Mouse (Mus musculus) liver, embryonic 14.5 days (tissue): ENCODE measurements around the gene Spata21. TPM values are rescaled to one million over a fixed set of nuclear protein-coding genes. Genes with fewer than 3 reads are reported as not detected.
"Not testable (repeated sequence)": the region's sequence is repeated elsewhere in the genome, so short reads cannot be mapped to it uniquely, and the experiment has no call there.

ENCODE experiments used
- ATAC-seq: fragments of 200-750 bp; cut with Nextera tagmentation; 2 replicates; pipeline ENCODE4 v1.8.0; 2017; ENCODE audit warnings: moderate number of reproducible peaks, mild to moderate bottlenecking, moderate library complexity; ENCODE audit not compliant: insufficient read depth
- DNase-seq, 3 experiments: peaks; one replicate each; pipeline ENCODE4 v3.0.0-alpha.2; 2012 to 2013; ENCODE audit warnings: low read depth in 3 of 3, low spot score in 3 of 3
- H3K27ac ChIP-seq: fragments of 300-500 bp; sonication (generic); 2 replicates; pipeline ENCODE4 v1.5.1; 2014; ENCODE audit warnings: moderate library complexity, mild to moderate bottlenecking, control low read depth, inconsistent platforms
- H3K27me3 ChIP-seq: fragments of 300-500 bp; sonication (generic); 2 replicates; pipeline ENCODE4 v1.6.1; 2014; ENCODE audit warnings: mild to moderate bottlenecking, low read length, moderate library complexity; ENCODE audit not compliant: control insufficient read depth, insufficient read depth
- H3K36me3 ChIP-seq: fragments of 300-500 bp; sonication (generic); replicated peaks from 2 replicates; pipeline ENCODE4 v1.6.1; 2014; ENCODE audit warnings: low read depth; ENCODE audit not compliant: control insufficient read depth, insufficient read depth
- H3K4me1 ChIP-seq, 2 experiments: fragments of 200-500 bp in 1 of 2; fragments of 300-500 bp in 1 of 2; sonication (generic) in 1 of 2; replicated peaks; 2 replicates each; pipeline ENCODE4 v1.6.1; 2012 to 2014; ENCODE audit warnings: antibody characterized with exemption in 1 of 2, inconsistent platforms in 1 of 2, low read length in 1 of 2; ENCODE audit not compliant: control insufficient read depth in 2 of 2, insufficient read depth in 2 of 2
- H3K4me2 ChIP-seq: fragments of 300-500 bp; sonication (generic); 2 replicates; pipeline ENCODE4 v1.6.1; 2014; ENCODE audit warnings: low read depth, mild to moderate bottlenecking, control low read depth, moderate library complexity
- H3K4me3 ChIP-seq, 2 experiments: fragments of 200-500 bp in 1 of 2; fragments of 300-500 bp in 1 of 2; sonication (generic) in 1 of 2; 2 replicates each; pipeline ENCODE4 v1.5.1; 2012 to 2014; ENCODE audit warnings: low read depth in 2 of 2, low read length in 2 of 2, mild to moderate bottlenecking in 2 of 2, control low read depth in 1 of 2, inconsistent platforms in 1 of 2, moderate library complexity in 1 of 2; ENCODE audit not compliant: insufficient read depth in 1 of 2
- H3K9ac ChIP-seq: fragments of 300-500 bp; sonication (generic); replicated peaks from 2 replicates; pipeline ENCODE4 v1.6.1; 2014; ENCODE audit warnings: mild to moderate bottlenecking, control low read depth, moderate library complexity
- H3K9me3 ChIP-seq: fragments of 300-500 bp; sonication (generic); 2 replicates; pipeline ENCODE4 v1.6.1; 2016; ENCODE audit warnings: low read length, mixed read lengths; ENCODE audit not compliant: control insufficient read depth
- CTCF ChIP-seq: IDR thresholded peaks from 2 replicates; pipeline ENCODE4 v1.5.1; 2016; ENCODE audit warnings: antibody characterized with exemption, low read depth, control low read depth
- EP300 ChIP-seq: IDR thresholded peaks from 2 replicates; pipeline ENCODE4 v1.6.1; 2016; ENCODE audit warnings: antibody characterized with exemption, low read depth
- WGBS: fragments of 180-500 bp; shearing (Covaris S2); extraction: QIAGEN DNeasy Blood & Tissue Kit; methylation state at CpG from one replicate; pipeline ENCODE4 v1.1.7; 2014; ENCODE audit not compliant: insufficient replicate concordance; 5-methylcytosine and 5-hydroxymethylcytosine counted together
- polyA plus RNA-seq, 2 experiments: library from polyadenylated mRNA; depleted of rRNA in 1 of 2; stranded (reverse) in 1 of 2; unstranded in 1 of 2; fragments of >200 nt; fragmentation: Nextera tagmentation in 1 of 2; extraction: Ambion mirVana in 1 of 2; gene quantifications; 2 replicates each; pipeline versions ENCODE4 v1.2.1 to v1.2.3; 2012 to 2014

The Spata21 gene
- polyA plus RNA-seq, 2 experiments, result not detected

DNA sequence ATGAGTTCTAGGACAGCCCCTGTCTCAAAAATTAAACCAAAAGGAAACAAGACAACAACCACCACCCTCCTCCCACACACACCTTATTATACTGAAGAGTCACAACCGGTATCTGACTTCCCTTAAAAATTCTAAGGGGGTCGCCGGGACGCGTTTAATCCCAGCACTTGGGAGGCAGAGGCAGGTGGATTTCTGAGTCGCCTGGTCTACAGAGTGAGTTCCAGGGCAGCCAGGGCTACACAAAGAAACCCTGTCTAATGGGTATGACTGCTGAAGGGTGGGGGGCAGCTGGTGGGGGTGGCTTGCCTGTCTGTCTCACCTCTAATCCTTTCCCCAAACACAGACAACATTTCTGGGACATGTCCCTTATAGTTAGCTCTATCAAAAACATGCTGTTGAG, 52.8 kb downstream of the Spata21 start:
- ATAC-seq, result no peak
- Histone ChIP-seq H3K36me3 (no peaks in the 10 kb centered on the region), H3K4me1 (peaks cover 4 to 27% of the 10 kb centered on the region in 2 experiments), H3K4me3 (no peak overlapping the region), H3K9ac (no peak overlapping the region), H3K4me2 (no peak overlapping the region), H3K9me3 (no peaks in the 10 kb centered on the region), H3K27ac (no peak overlapping the region), H3K27me3 (no peaks in the 10 kb centered on the region)
- WGBS, result 79% methylated on average over 6 of the region's 6 CpGs
- no peak for DNase-seq
- no peak for TF ChIP-seq EP300
- TF ChIP-seq CTCF, result no peak

DNA sequence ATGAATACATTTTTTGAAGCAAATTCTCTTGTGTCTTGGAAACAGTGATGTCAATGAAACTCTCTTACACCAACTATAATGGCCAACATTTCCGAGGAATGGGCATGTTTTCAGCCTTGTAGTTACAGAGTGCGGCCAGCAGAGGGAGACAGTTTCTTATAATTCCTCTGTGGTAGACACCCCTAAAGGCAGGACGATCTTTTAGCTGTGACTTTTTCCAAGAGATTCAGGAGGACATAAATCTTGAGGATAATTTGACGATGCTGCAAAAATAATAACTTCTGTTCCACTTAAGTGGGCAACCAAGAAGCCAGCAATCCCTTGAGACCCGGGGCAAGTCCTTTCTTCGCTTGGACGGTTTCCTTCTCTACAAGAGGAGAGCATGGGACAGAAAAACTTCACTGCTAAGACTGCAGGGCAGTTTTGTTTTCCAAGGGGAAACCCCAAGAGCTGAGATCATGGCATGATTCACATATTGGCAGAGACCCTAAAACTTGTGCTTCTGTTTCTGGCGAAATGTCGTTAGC, 54.2 kb downstream of the Spata21 start:
- no peak overlapping the region for H3K4me3 ChIP-seq
- peak overlapping the region; percentile 4; the same call in 1 of the 2 replicates for H3K4me2 ChIP-seq
- WGBS, result 35% methylated on average over 9 of the region's 9 CpGs
- H3K9me3 ChIP-seq, result no peaks in the 10 kb centered on the region
- peaks cover 12 to 23% of the 10 kb centered on the region in 2 experiments for H3K4me1 ChIP-seq
- ATAC-seq, result no peak
- H3K36me3 ChIP-seq, result no peaks in the 10 kb centered on the region
- TF ChIP-seq EP300, result no peak
- TF ChIP-seq CTCF, result peak; percentile 89
- H3K27me3 ChIP-seq, result no peaks in the 10 kb centered on the region
- no peak overlapping the region for H3K9ac ChIP-seq
- DNase-seq, result peak in 2 of 3 experiments; percentile 58 to 59
- no peak overlapping the region for H3K27ac ChIP-seq

DNA sequence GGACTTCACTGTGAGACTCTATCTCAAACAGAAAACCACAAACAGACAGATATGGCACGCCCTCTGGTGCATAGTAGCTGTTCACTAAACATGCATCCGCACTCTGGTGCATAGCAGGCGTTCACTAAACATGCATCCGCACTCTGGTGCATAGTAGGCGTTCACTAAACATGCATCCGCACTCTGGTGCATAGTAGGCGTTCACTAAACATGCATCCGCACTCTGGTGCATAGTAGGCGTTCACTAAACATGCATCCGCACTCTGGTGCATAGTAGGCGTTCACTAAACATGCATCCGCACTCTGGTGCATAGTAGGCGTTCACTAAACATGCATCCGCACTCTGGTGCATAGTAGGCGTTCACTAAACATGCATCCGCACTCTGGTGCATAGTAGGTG, 57.0 kb downstream of the Spata21 start:
- H3K9me3 ChIP-seq, H3K4me2 ChIP-seq, ATAC-seq, DNase-seq, H3K9ac ChIP-seq, H3K36me3 ChIP-seq, H3K4me3 ChIP-seq, H3K27me3 ChIP-seq, H3K27ac ChIP-seq: not testable (repeated sequence)
- H3K4me1 ChIP-seq, result peaks cover 12 to 25% of the 10 kb centered on the region in 2 experiments
- 61% methylated on average over 9 of the region's 16 CpGs for WGBS

DNA sequence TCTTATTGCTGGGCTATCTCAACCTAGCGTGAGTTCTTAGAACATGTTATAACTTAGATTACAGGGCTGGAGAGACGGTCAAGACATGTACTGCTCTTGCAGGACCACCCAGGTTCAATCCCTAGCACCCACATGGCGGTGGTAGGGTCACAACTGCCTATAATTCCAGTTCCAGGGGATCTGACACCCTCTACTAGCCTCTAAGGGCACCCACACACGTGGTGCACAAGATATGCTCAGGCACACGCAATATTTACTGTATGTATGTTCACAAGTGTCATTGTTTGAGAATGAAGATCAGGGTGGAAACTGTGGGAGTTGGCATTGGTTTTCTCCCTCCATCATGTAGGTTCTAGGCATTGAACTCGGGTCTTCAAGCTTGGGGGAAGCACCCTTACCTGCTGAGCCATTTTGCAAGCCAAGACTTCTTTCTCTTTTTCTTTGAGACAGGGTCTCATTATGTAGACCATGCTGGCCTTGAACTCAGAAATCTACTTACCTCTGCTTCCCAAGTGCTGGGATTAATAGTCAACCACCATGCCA, 58.4 kb downstream of the Spata21 start:
- no peak for TF ChIP-seq CTCF
- TF ChIP-seq EP300, result no peak
- H3K27me3 ChIP-seq, result no peaks in the 10 kb centered on the region
- WGBS, result 75% methylated on average over 6 of the region's 6 CpGs
- no peaks in the 10 kb centered on the region for H3K36me3 ChIP-seq
- no peak for ATAC-seq
- peak overlapping the region; percentile 83; the same call in 1 of the 2 replicates for H3K9ac ChIP-seq
- H3K4me1 ChIP-seq, result peaks cover 12 to 25% of the 10 kb centered on the region in 2 experiments
- H3K4me2 ChIP-seq, result peak overlapping the region; percentile 72
- no peak overlapping the region for H3K27ac ChIP-seq
- no peak for DNase-seq
- peak overlapping the region in 1 of 2 experiments; percentile 77; a peak in 2 of 4 replicates for H3K4me3 ChIP-seq
- H3K9me3 ChIP-seq, result no peaks in the 10 kb centered on the region

DNA sequence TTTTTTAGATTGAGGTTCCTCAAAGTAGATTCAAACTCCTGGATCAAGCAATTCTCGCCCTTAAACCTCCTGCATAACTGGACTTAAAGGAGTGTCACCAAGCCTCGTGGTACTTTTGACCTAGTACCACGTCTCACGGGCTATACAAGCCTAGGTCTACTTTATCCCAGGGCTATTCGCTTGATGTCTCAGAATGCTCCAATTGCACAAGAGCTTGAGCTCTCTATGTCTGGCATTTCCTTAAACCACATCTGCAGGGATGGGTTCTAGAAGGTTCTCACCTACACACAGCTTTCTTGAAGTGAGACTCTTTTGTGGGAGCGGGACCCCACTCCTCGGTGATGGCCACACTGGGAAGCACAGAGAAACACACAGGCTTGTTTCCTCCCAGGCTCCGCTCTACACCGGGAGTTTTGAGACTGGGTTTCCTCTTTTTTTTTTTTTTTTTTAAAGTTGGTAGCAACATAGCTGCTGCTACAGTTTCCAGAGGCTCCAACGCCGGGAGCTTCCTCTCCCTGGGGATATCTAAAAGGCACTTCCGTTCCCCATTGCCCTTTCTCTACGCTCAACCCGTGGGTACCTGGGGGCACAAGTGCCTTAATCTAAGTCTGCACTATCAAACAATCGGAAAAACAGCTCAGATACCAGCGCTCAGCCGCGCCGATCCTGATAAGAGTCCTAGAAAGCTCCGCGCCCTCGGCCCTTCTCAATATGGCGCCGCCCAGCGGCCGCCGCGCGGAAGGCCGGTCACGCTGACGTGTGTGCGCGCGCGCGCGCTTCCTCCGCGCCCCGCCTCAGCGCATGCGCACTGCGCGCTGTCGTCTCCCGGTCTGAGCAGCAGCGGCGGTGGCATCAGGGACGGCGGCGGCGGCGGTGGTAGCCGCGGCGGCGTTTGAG, 59.2 kb downstream of the Spata21 start, which contains the start of gene Fbxo42:
TSS of gene Fbxo42 (plus strand) at position 802 of the 897 bp plus-strand sequence.
- TF ChIP-seq EP300 (no peak), CTCF (peak; percentile 70)
- DNase-seq (peak; percentile 85 to 89 (median 86)), ATAC-seq (peak; percentile 92)
- Histone ChIP-seq H3K36me3 (no peaks in the 10 kb centered on the region), H3K4me3 (peak within 1 kb of the TSS; percentile 77 to 97), H3K9me3 (no peaks in the 10 kb centered on the region), H3K27ac (peak within 1 kb of the TSS; percentile 67), H3K27me3 (no peaks in the 10 kb centered on the region), H3K4me1 (peaks cover 12 to 25% of the 10 kb centered on the region in 2 experiments), H3K4me2 (peak within 1 kb of the TSS; percentile 84), H3K9ac (peak within 1 kb of the TSS; percentile 90)
- whole genome bisulfite sequencing, result 4% methylated on average over 58 of the region's 58 CpGs
